Mouse (Mus musculus) right cerebral cortex, postnatal 25 days (tissue): ENCODE measurements around the gene P2ry2.

Experiments
- DNase-seq: peaks from one replicate; pipeline ENCODE4 v3.0.0; 2022

Gene P2ry2

DNA sequence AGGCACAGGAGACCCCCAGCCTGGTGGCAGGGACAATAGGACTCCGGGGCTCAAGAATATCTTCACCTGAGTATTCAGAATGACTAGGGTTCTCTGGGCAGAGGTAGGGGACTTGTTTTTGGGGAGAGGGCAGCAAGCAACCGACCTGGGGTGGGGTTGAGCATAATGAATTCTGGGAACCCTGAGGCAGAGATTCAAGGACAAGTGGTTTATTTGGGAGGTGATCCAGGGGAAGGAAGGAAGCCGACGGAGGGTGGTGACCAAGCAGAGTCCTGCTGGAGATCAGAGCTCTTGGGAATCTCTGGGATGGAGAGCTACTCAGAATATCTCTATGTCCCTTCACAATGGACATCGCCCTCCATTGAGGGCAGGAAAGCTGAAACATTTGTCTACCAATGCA is 34.5 kb downstream of the P2ry2 start:
- no peak for DNase-seq

GRCm38 (mm10) chr7:100974135-100974903 is 38.3 kb downstream of the P2ry2 start, which contains the start of gene P2ry6:
Gene P2ry6 (minus strand): TSS chr7:100974649.
- DNase-seq: no peak

DNA sequence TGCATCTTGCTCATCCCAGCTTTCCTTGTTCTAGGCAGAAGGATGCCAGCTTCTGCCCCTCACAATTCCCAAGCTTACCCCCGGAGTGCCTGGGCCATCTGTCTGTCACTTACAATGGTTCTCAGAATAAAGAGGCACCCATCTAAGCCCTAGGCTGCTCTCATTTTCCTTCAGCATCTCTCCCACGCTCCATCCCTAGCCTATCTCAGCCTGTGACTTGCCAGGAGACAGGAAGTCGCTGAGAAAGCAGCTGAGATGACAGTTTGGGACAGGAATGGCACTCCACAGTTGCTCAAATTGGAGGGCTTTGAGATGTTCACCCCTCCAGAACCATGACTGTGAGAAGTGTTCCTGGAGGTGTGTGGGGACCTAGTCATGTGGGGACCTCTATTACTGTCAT is 39.8 kb downstream of the P2ry2 start:
- DNase-seq: no peak

DNA sequence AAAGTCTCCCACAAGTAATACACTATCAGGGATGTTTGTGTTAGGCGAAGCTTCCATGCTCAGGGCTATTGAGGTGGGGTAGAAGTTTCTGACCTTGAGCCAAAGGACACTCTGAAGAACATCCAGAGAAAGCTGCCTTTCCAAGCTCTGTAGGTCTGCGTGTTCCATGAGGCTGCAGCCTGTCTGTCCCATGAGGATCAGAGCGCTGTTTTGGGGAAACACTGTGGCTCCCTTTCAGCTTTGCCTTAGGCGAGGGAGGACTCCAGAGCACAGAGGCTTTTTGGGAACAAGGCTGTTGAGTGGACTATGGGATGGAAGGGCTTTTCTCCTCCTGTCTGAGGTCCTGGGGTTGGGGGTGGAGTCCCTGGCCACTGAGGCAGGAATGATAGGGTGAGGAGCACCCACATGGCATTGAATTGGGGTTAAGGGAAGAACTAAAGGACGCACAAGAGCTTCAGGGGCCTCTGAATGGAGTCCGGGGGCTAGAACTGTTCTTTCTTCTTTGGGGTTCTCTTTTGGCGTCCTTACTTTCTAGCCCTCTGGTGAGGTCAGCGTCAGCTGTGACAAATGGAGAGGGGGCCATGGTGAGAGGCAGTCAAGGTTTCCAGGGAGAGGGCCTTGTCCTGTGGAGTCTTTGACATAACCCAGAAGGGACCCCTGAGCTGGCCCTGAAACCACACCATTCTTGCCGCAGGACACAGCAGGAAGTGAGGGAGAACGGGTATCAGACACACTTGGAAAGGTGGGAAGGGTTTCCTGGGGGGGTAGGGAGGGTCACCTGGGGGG is 43.6 kb downstream of the P2ry2 start:
- DNase-seq: no peak

GRCm38 (mm10) chr7:100968376-100968775 is 44.3 kb downstream of the P2ry2 start:
- DNase-seq: no peak

DNA sequence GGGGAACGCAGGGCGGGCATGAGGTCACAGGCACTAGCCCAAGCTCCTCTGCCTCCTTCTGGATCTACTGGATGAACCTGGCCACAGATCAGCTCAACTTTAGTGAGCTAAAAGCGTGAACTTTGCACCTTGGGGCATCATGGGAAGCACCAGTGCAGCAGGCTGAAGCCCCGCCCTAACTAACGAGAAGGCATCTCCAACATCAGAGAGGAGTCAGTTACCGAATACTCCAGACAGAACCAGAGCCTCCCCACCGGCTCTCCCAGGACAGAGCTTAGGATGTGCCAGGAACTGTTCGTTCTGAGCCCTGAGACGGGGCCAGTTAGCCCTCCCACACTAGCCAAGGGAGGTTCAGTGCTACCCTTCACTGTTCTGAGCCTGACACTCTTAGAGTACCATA is 44.8 kb downstream of the P2ry2 start:
- no peak for DNase-seq

DNA sequence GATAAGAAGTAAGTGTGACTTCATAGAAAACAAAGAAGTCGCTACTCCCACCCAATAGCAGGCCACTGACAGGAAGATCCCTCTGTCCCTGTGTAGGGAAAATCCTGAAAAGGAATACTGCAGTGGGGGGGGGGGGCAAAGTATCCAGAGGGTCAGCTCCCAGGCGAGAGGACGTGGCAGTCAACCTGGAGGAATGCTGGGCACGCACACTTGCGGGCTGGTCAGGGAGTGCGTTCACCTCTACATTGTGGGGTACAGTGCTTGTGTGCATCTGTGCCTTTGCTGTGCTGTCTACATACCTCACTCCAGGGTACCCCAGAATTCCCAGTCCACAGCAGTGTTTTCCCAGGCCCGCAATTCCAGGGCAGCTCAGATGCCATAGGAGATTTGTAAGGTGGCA is 46.7 kb downstream of the P2ry2 start:
- no peak for DNase-seq

- DNase-seq: no peak
These were observed 47.6 kb downstream of the P2ry2 start for GRCm38 (mm10) chr7:100965079-100965478.

DNA sequence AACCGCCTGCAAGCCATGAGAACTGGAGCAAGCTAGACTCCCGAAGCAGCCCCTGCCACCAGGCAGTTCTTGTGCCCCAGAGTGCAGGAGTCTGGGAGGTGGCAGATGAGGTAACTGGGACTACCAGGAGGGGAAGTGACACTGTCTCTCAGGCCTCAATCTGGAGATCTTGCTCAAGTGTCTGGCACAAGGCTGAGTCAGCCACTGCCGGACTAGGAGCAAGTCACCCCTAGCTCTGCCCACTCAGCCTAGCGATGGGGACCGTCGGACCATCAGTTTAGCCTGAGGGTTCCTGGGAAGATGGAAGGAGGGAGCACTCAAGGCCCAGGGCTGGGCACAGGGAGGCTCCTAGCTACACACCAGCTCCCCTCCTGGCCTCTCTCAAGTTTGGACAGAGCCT is 48.4 kb downstream of the P2ry2 start:
- no peak for DNase-seq

- no peak for DNase-seq
These were observed 49.3 kb downstream of the P2ry2 start for GRCm38 (mm10) chr7:100963381-100963780.

DNA sequence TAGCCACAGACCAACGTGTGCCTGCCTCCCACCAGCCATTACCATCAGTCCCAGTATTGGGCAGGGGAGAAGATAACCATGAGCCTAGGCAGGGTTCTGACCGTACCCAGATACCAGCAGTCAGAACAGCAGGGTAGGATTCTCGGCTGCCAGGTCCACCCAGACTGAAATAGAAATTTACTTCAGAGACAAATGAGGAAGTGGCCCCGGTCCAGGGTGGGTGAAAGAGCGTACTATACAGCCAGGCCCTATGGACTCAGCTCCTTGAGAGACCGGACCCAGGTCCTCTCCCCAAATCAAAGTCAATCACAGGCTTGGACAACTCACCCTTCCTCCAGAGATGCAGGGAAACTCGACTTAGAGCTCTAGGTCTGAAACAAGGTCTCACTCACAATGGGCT is 51.5 kb downstream of the P2ry2 start:
- DNase-seq: no peak

DNA sequence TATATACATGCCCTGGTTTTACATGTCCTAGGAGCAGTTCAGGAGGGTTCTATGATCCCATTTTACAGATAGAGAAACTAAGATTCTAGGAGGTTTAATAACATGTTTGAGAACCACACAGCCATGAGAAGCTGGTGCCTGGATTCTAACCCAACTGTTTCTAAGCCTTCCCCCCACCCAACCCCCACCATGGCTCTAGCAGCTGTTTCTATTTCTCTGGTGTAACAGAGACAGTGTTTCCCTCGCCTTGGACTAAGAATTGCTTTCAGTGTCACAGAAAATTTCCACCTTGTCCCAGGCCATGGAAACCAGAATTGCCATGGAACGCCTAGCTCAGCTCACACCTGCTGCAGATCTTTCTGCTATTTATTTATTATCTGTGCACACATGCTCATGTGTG is 52.2 kb downstream of the P2ry2 start:
- no peak for DNase-seq

- no peak for DNase-seq
These were observed 54.2 kb downstream of the P2ry2 start for GRCm38 (mm10) chr7:100958426-100958825.

GRCm38 (mm10) chr7:100952686-100953085 is 60.0 kb downstream of the P2ry2 start:
- DNase-seq: no peak

DNA sequence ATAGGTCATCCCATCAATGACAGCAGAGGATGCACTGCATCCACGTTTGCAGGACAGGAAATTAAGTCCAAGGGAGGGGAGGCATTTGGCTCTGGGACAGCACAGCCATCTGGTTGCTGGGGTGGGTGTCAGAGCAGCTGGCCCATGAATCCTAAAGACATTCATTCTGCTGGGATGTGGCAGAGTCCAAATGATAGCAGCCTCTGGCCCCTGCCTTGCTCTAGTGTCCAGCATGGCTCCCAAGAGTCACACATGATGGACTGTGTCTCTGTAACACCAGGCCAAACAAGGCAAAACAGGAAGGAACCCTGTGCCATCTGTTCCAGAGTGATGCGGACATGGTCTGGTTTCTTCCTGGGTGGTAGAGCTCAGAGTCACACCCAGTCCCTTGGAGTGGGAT is 60.8 kb downstream of the P2ry2 start:
- DNase-seq: no peak

DNA sequence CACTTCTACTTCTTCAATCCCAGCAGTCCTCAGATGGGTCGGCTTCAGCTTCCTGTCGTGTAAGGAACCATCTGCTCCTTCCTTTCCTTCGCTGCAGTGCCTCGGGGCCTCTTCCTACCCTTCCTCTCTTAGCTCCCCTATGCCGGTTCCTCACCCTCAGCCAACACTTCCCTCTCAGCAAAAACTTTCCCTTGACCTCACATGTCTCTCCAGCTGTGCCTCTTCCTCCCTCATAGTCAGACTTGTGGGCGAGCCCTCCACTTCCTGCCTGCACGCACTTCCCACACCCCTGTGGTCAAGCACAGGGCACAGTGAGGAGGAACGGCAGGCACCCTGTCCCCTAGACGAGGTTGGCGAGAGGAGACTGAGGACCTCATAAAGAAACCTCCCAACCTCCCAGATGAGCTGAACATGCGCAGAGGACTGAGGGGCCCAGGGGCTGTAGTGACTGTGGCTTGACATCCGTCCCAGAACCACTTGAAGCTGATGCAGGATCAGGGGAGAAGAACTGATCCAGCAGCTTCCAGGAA is 62.1 kb downstream of the P2ry2 start:
- no peak for DNase-seq

GRCm38 (mm10) chr7:100950031-100950430 is 62.6 kb downstream of the P2ry2 start:
- DNase-seq: no peak
